Mouse (Mus musculus): Measurements from ENCODE around the gene Shd.
"Not testable (repeated sequence)": the region's sequence is repeated elsewhere in the genome, so short reads cannot be mapped to it uniquely, and the experiment has no call there.

Gene Shd

DNA sequence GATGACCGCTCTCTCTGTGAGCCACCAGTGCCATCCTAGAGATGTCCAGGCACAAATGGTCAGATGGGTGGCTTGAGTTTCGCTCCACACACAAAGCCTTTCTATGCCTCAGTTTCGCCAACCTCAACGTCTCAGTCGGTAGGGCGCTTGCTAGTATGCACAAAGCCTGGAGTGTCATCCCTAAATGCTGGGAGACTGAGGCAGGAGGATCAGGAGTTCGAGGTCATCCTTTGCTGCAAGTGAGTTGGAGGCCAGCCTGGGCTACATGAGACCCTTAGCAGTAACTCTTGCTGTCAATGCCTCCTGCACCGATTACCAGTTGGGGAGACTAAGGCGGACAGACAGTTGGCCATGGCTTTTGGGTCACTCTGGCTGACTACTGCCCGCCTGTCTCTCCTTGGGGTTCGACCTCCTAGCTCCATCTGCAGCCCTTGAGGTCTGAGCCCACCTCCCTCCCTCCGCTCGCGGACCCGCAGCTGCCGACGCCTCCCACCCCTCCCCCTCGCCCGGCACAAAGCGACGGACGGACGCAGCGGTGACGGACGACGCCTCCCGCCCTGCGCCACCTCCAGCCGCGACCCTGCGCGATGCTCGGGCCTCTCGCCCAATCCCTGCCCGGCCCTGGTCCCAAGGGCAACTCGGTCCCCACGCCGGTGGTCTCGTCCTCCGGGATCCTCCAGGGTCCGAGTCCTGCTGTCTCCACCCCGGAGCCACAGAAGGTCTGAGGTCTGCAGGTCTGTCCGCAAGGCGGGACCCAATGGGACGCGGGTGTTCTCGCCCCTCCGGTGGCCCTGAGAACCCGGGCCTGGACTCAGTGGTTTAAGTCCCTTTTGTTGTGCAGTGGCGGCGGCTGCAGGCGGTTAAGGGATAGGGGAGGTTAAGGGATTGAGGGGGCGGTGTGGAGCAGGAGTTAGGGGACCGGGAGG is at the start of gene Shd:
Shd (plus strand) TSS at position 502 of the 926 bp plus-strand sequence.
- DNase-seq (ENCODE audit: low spot score in 2 of 2), result no peak

DNA sequence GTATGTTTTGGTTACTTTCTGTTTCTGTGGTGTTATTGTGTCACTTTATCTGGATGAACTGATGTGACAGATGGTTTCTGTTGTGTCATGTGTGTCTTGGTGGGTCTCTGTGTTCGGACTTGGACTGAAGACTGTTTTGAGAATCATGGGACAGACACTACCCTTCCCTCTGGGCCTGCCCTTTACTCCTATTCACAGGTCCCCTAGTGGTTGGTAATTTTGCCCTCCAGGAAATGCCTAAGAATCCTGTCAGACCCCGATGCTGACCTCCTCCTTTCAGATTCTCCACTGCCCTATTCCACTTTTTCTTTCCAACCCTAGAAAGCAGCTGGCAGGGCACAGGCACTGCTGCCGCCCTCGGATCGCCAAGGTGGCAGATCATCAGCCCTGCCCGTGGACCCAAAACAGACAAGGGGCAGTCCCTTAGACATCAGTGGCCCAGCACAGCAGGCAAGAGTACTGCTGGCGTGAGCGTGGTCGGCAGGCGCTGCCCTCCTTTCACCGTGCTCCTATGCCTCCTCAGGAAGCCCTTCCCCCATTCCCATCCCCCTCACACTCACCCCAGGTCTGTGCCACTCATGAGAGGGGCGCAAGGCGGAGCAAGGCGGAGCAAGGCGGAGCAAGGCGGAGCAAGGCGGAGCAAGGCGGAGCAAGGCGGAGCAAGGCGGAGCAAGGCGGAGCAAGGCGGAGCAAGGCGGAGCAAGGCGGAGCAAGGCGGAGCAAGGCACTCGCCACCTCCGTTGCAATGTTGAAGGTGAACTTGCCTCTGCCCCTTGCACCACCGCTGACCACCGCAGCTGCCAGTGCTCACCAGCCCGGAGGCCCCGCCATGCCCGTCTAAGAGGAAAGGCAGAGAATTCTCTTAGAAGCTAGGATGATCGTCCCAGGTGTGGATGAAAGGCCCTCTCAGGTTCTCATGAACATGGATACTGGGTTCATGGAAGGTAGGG is 38.4 kb upstream of the Shd start:
- DNase-seq (ENCODE audit: low spot score in 2 of 2), result peak in 1 of 2 experiments; percentile 55

- DNase-seq (ENCODE audit: low spot score in 2 of 2), result no peak
These were observed 37.6 kb upstream of the Shd start for GRCm38 (mm10) chr17:55932635-55933034.

DNA sequence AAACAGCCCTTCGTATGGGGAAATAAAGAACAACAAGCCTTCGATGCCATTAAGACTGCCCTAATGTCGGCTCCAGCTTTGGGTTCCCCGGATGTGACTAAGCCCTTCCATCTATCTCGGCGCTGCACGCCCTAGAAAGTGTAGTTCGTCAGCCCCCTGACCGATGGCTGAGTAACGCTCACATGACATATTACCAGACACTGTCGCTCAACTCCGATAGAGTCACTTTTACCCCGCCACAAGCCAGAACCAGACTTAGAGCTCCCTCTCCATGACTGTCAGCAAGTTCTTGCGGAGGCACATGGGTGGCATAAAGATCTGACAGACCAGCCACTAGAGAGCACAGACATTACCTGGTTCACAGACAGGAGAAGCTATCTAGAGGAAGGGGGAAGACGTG is 37.1 kb upstream of the Shd start:
- no peak for DNase-seq (ENCODE audit: low spot score in 2 of 2)

GRCm38 (mm10) chr17:55944387-55944865 is 25.8 kb upstream of the Shd start:
- DNase-seq (ENCODE audit: low spot score in 2 of 2), result not testable (repeated sequence)

DNA sequence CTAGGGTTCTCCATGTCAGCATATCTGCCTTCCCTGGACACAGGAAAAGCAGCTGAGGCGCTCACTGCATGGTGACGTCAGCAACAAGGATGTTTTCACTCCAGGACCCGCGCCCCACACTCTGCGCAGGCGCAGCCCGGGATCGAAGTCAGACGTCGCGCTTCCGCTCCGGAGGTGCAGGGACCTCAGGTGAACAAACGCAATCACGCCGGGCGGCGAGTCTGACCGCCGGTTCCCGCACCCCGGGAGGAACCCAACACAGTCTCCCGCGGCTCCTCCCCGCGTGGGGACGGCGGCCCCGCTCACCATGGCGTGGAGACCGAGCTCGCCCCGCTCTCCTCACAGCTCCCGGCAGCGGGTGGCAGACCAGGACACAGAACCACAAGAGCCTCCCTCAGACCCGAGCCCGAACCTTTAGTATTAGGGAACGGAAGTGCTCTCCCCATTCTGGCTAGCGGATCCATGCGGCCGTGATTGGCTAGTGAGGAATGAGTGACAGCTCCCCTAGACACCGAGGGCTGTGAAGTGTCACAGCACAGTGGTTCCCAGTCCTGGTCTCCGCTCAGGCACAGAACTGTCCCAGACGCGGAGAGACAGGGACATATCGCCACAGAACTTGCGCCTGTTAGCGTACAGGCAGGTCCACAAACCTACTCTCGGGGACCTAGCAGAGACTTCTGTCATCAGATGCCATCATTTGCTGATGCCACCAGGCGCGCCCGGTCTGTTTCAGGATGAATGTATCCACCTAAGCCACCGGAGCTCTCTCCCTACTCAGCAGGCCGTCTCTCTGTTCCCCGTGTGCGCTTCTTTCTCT is 25.2 kb upstream of the Shd start:
- peak; percentile 87 to 96 for DNase-seq (ENCODE audit: low spot score in 2 of 2)

DNA sequence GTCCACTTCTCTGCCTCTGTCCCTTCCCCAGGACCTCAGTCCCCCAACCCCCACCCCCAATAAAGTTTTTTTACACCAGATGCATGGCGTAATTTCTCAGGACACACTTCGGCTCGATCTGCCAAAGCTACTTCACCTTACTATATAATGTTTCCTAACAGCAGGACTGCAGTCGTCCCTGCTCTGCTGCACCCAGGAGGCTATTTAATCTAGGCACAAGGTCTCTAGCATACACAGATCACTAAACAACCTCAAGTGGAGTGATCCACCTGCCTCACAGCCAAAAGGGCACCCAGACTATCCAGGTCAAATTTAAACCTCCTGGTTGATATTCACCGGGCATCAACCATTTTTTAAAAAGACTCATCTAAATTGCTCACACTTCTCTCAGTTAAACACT is 24.6 kb upstream of the Shd start:
- no peak for DNase-seq (ENCODE audit: low spot score in 2 of 2)

DNA sequence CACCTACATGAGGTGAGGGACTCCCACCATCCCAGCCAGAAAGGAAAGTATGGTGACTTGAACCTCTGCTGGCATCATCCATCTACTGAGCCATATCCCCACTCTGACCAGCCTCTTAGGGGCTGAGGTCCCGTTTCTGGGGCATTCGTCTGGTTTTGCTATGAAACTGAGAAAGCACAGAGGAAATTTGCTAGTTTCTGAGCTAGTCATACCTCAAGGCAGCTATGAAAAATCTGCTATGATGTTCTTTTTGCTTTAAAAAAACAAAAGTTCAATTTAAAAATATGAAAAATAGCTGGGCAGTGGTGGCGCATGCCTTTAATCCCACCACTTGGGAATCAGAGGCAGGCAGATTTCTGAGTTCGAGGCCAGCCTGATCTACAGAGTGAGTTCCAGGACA is 21.6 kb upstream of the Shd start:
- no peak for DNase-seq (ENCODE audit: low spot score in 2 of 2)

DNA sequence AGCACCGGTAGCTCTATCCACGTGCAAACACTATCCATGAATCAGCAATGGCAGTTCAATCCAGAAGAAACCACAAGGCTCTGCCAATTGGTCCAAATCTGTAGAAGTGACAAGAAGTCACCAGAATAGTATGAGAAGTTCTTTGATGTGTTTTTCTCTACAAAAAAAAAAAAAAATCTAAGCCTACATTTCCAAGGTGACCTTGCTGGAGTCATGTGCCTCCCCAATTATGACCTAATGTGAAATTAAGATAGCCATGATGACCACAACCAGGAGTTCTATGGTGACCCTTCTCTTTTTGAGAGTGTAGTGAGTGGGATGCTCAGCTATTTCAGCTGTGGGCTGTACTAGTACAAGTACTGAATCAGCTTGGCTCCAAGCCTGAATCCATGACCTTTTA is 20.9 kb upstream of the Shd start, which contains the start of gene Zfp119b:
Zfp119b (minus strand) TSS at position 101 of the 400 bp plus-strand sequence.
- DNase-seq (ENCODE audit: low spot score in 2 of 2), result no peak

GRCm38 (mm10) chr17:55950601-55951000 is 19.7 kb upstream of the Shd start:
- DNase-seq (ENCODE audit: low spot score in 2 of 2), result no peak

GRCm38 (mm10) chr17:55952041-55952440 is 18.2 kb upstream of the Shd start:
- DNase-seq (ENCODE audit: low spot score in 2 of 2), result no peak

- no peak for DNase-seq (ENCODE audit: low spot score in 2 of 2)
These were observed 17.7 kb upstream of the Shd start, which contains the start of gene Ebi3 for GRCm38 (mm10) chr17:55952447-55953027. Ebi3 (plus strand) TSS chr17:55952640.

DNA sequence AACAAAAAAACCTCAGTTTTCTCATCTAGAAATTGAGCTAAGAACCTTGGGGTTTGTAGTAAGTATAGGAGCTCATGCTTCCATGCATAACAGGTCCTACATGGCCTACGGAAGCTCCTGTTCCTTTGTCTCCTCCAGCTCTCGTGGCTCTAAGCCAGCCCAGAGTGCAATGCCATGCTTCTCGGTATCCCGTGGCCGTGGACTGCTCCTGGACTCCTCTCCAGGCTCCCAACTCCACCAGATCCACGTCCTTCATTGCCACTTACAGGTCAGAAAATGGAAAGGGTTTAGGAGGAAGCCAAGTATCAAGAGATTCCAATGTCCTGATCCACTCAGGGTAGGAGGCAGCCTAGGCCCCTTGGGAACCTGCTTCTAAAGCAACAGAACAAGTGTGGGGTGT is 16.5 kb upstream of the Shd start:
- no peak for DNase-seq (ENCODE audit: low spot score in 2 of 2)

GRCm38 (mm10) chr17:55954229-55954628 is 16.0 kb upstream of the Shd start:
- DNase-seq (ENCODE audit: low spot score in 2 of 2), result no peak

DNA sequence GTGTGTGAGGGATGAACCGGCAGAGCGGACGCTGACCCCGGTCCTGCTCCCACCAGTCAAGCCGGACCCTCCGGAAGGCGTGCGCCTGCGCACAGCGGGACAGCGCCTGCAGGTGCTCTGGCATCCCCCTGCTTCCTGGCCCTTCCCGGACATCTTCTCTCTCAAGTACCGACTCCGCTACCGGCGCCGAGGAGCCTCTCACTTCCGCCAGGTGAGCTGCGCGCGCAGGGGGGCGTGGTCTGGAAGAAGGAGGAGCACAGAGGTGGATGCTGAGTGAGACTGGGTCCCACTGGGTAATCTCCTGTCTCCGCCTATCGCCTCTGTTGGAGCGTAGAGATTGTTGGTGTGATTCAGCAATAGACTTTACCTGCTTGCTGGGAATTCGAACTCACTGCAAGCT is 14.1 kb upstream of the Shd start:
- peak in 1 of 2 experiments; percentile 80 for DNase-seq (ENCODE audit: low spot score in 2 of 2)

GRCm38 (mm10) chr17:55956591-55956990 is 13.7 kb upstream of the Shd start:
- DNase-seq (ENCODE audit: low spot score in 2 of 2), result no peak

DNA sequence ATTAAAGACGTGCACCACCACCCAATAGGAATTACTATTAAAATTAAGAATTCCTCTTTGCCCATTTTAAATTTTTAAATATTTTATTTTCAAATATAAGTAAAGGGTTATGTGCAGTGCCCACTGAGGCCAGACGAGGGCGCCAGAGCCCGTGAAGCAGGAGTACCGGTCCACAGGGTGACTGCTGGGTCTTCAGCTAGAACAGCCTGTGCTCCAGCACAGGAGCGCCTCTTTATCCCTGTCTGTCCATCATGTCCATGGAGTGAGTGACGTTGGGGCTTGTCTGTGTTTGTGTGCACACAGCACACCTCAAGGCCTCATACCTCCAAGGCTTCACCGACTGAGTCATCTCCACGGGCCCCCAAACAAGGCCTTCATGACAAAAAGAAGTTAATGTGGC is 13.1 kb upstream of the Shd start:
- DNase-seq (ENCODE audit: low spot score in 2 of 2), result peak in 1 of 2 experiments; percentile 71

- no peak for DNase-seq (ENCODE audit: low spot score in 2 of 2)
These were observed 12.3 kb upstream of the Shd start for GRCm38 (mm10) chr17:55957726-55958583.

DNA sequence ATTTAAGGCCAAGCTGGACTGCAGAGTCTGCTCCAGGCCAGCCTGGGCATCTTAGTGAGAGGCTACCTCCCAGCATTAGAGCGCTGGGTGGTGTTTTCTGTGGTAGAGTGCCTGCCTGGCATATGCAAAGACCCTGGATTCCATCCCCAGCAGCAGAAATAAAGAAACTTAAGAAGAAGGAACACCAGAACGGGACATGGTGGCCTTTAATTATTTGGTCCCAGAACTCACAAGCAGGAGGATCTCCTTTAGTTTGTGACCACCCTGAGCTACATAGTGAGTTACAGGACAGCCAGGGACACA is 11.7 kb upstream of the Shd start:
- DNase-seq (ENCODE audit: low spot score in 2 of 2), result no peak
